Mouse (Mus musculus) limb, embryonic 14.5 days (tissue): Measurements from ENCODE around the gene Slc35f1. TPM values are rescaled to one million over a fixed set of nuclear protein-coding genes. Genes with fewer than 3 reads are reported as not detected.

Experiments
- ATAC-seq: fragments of 200-750 bp; cut with Nextera tagmentation; 2 replicates; pipeline ENCODE4 v1.8.0; 2017; ENCODE audit warnings: low read depth, moderate number of reproducible peaks, moderate TSS enrichment; ENCODE audit not compliant: low FRiP score
- DNase-seq: peaks from one replicate; pipeline ENCODE4 v3.0.0-alpha.2; 2015; ENCODE audit warnings: low spot score
- H3K27ac ChIP-seq: fragments of 300-500 bp; sonication (generic); replicated peaks from 2 replicates; pipeline ENCODE4 v1.5.1; 2014; ENCODE audit warnings: low read depth, mild to moderate bottlenecking, low read length, moderate library complexity, mixed read lengths
- H3K27me3 ChIP-seq: fragments of 300-500 bp; sonication (generic); 2 replicates; pipeline ENCODE4 v1.6.1; 2014; ENCODE audit warnings: low read length, mixed read lengths; ENCODE audit not compliant: control insufficient read depth, insufficient read depth
- H3K36me3 ChIP-seq: fragments of 300-500 bp; sonication (generic); 2 replicates; pipeline ENCODE4 v1.6.1; 2014; ENCODE audit warnings: mild to moderate bottlenecking, low read length, moderate library complexity, mixed read lengths; ENCODE audit not compliant: control insufficient read depth, insufficient read depth
- H3K4me1 ChIP-seq: fragments of 300-500 bp; sonication (generic); 2 replicates; pipeline ENCODE4 v1.6.1; 2014; ENCODE audit warnings: antibody characterized with exemption, low read length, mixed read lengths; ENCODE audit not compliant: control insufficient read depth, insufficient read depth
- H3K4me2 ChIP-seq: fragments of 300-500 bp; sonication (generic); replicated peaks from 2 replicates; pipeline ENCODE4 v1.6.1; 2014; ENCODE audit warnings: low read depth, mild to moderate bottlenecking, low read length, moderate library complexity; ENCODE audit not compliant: severe bottlenecking
- H3K4me3 ChIP-seq: fragments of 300-500 bp; sonication (generic); replicated peaks from 2 replicates; pipeline ENCODE4 v1.5.1; 2014; ENCODE audit warnings: low read length
- H3K9ac ChIP-seq: fragments of 300-500 bp; sonication (generic); 2 replicates; pipeline ENCODE4 v1.6.1; 2014; ENCODE audit warnings: mild to moderate bottlenecking, low read depth, low read length, moderate library complexity; ENCODE audit not compliant: severe bottlenecking
- H3K9me3 ChIP-seq: fragments of 300-500 bp; sonication (generic); 2 replicates; pipeline ENCODE4 v1.6.1; 2016; ENCODE audit warnings: low read length; ENCODE audit not compliant: control insufficient read depth
- POLR2A ChIP-seq: fragments of 200-500 bp; IDR thresholded peaks from 2 replicates; pipeline ENCODE4 v1.8.0; 2012; ENCODE audit warnings: inconsistent platforms, mild to moderate bottlenecking, moderate library complexity, borderline replicate concordance; ENCODE audit not compliant: insufficient read depth, insufficient read length; ENCODE audit errors: extremely low read depth
- WGBS: fragments of 180-500 bp; shearing (Covaris S2); extraction: QIAGEN DNeasy Blood & Tissue Kit; methylation state at CpG from one replicate; pipeline ENCODE4 v1.1.7; 2014; 5-methylcytosine and 5-hydroxymethylcytosine counted together
- polyA plus RNA-seq, 2 experiments: library from polyadenylated mRNA; depleted of rRNA in 1 of 2; stranded (reverse) in 1 of 2; unstranded in 1 of 2; fragments of >200 nt; fragmentation: Nextera tagmentation in 1 of 2; extraction: Ambion mirVana in 1 of 2; gene quantifications; 2 replicates each; pipeline versions ENCODE4 v1.2.1 to v1.2.3; 2012 to 2014

Slc35f1 gene
- polyA plus RNA-seq, 2 experiments = 4.8 to 6.4 TPM

GRCm38 (mm10) chr10:52718199-52718917 is 28.0 kb downstream of the Slc35f1 start:
- WGBS = 92% methylated on average over 1 of the region's 1 CpGs

GRCm38 (mm10) chr10:52726674-52727073 is 36.3 kb downstream of the Slc35f1 start:
- ATAC-seq (no peak), DNase-seq (no peak)
- no peak overlapping the region for H3K9ac ChIP-seq
- H3K27me3 ChIP-seq = no peaks in the 10 kb centered on the region
- H3K9me3 ChIP-seq = no peaks in the 10 kb centered on the region
- H3K4me3 ChIP-seq = no peak overlapping the region
- no peak for TF ChIP-seq POLR2A
- no peak overlapping the region for H3K27ac ChIP-seq
- H3K4me1 ChIP-seq = no peaks in the 10 kb centered on the region
- H3K36me3 ChIP-seq = no peaks in the 10 kb centered on the region
- 80% methylated on average over 5 of the region's 5 CpGs for WGBS
- no peak overlapping the region for H3K4me2 ChIP-seq

More at GRCm38 (mm10) chr10:52718199-52718917, 28.0 kb downstream of the Slc35f1 start:
- Histone ChIP-seq H3K4me2 (no peak overlapping the region), H3K27ac (no peak overlapping the region), H3K9me3 (no peaks in the 10 kb centered on the region), H3K36me3 (no peaks in the 10 kb centered on the region), H3K27me3 (no peaks in the 10 kb centered on the region), H3K4me1 (no peaks in the 10 kb centered on the region), H3K4me3 (no peak overlapping the region), H3K9ac (no peak overlapping the region)
- DNase-seq (no peak), ATAC-seq (no peak)
- TF ChIP-seq POLR2A = no peak

DNA sequence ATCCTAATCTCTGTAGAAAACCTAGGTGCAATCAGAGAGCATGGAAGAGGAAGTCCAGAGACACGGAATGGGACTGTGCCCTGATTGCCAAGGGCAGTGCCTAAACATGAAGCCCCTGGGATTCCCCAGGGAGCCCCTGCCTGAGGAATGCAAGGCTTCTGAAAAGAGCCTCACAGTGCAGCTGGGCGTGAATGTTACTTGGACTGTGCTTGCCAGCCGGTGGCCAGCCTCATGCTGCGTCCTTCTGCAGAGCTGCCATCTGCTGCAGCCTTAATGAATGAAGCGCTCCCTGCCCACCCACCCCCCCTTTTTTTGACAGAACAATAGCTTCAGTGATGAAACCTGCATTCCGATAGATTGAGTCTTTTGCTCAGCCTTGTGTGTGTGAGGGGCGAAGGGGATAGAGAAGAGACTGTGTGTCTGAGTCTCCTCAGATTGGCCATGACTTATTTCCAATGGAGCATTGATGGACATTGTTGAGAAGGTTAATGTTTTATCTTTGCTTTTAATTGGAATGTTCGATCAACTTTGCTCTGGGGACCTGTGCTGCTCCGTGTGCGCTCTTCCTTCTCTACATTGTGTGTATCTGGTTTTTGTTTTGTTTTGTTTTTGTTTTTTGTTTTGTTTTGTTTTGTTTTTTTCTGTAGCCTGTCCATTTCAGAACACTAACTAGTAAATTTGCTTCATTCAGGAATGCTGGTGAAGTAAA is 52.5 kb downstream of the Slc35f1 start:
- Histone ChIP-seq H3K4me1 (no peaks in the 10 kb centered on the region), H3K9ac (no peak overlapping the region), H3K9me3 (no peaks in the 10 kb centered on the region), H3K27me3 (no peaks in the 10 kb centered on the region), H3K27ac (no peak overlapping the region), H3K4me3 (no peak overlapping the region), H3K4me2 (no peak overlapping the region), H3K36me3 (no peaks in the 10 kb centered on the region)
- no peak for TF ChIP-seq POLR2A
- DNase-seq = peak; percentile 67
- 25% methylated on average over 10 of the region's 10 CpGs for WGBS
- ATAC-seq = peak; percentile 90

DNA sequence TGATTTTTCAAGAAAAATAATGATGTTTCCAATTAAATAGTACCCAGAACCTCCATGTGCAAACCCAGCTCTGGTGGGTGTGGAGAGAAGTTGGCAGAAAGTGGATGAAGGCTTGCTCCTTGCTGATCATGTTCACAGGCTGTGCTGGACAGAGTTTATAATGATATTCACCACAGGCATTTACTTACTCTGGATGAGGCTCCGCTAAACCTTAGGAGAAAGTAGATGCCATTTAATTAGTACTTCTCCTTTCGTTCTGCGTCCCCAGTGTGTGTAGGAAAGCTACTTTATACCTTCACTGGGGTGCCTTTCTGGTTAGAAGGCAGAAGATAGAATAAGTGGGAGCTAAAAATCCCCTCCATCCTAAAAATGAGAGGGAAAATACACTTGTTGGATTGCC is 53.5 kb downstream of the Slc35f1 start:
- H3K9me3 ChIP-seq = no peaks in the 10 kb centered on the region
- H3K4me2 ChIP-seq = no peak overlapping the region
- no peak overlapping the region for H3K9ac ChIP-seq
- no peaks in the 10 kb centered on the region for H3K4me1 ChIP-seq
- no peak overlapping the region for H3K4me3 ChIP-seq
- DNase-seq (no peak), ATAC-seq (no peak)
- WGBS = 83% methylated on average over 3 of the region's 3 CpGs
- TF ChIP-seq POLR2A = no peak
- H3K27ac ChIP-seq = no peak overlapping the region
- no peaks in the 10 kb centered on the region for H3K27me3 ChIP-seq
- H3K36me3 ChIP-seq = no peaks in the 10 kb centered on the region

DNA sequence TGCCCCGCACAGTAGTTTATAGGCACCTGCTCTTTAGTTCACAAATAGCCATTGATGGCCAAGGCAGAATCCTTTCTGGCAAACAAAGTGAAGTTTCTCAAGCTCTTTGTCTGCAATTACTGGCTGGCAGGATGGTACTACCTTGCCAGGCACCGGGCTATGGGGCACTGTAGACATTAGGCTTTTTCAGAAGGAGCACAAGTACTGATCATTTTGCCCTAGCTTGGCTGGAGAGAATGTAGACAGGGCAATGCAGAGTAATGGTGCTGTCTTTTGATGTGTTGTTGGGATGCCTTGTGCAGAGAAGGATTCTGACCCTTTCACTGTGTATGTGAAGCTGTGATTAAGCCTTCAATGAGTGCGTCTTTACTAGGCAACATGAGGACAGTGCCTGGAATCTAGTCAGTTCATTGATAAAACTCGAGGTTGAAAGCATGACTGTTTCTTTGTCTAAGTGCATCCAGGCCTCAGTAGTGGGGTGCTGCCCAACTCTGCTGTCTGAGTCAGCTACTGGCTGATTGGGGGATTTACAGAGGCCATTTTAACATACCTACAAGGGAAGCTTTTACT is 57.8 kb downstream of the Slc35f1 start:
- no peaks in the 10 kb centered on the region for H3K36me3 ChIP-seq
- ATAC-seq = no peak
- no peaks in the 10 kb centered on the region for H3K27me3 ChIP-seq
- no peak overlapping the region for H3K4me3 ChIP-seq
- no peak overlapping the region for H3K9ac ChIP-seq
- 87% methylated on average over 4 of the region's 4 CpGs for WGBS
- DNase-seq = no peak
- no peaks in the 10 kb centered on the region for H3K4me1 ChIP-seq
- H3K4me2 ChIP-seq = no peak overlapping the region
- no peak overlapping the region for H3K27ac ChIP-seq
- no peak for TF ChIP-seq POLR2A
- no peaks in the 10 kb centered on the region for H3K9me3 ChIP-seq
